Mouse (Mus musculus) gastrocnemius, postnatal 25 days (tissue): ENCODE results near the gene Myo7a. TPM values are rescaled to one million over a fixed set of nuclear protein-coding genes. Genes with fewer than 3 reads are reported as not detected.

Experiments used
- DNase-seq: peaks from one replicate; pipeline ENCODE4 v3.0.0; 2022
- total RNA-seq, 2 experiments: library from RNA; stranded (reverse); gene quantifications; 1 replicate in 1 of 2; 2 replicates in 1 of 2; pipeline ENCODE4 v1.2.3; 2021

Myo7a gene
- total RNA-seq, 2 experiments from 2014 or later: 2.8 to 3.5 TPM

DNA sequence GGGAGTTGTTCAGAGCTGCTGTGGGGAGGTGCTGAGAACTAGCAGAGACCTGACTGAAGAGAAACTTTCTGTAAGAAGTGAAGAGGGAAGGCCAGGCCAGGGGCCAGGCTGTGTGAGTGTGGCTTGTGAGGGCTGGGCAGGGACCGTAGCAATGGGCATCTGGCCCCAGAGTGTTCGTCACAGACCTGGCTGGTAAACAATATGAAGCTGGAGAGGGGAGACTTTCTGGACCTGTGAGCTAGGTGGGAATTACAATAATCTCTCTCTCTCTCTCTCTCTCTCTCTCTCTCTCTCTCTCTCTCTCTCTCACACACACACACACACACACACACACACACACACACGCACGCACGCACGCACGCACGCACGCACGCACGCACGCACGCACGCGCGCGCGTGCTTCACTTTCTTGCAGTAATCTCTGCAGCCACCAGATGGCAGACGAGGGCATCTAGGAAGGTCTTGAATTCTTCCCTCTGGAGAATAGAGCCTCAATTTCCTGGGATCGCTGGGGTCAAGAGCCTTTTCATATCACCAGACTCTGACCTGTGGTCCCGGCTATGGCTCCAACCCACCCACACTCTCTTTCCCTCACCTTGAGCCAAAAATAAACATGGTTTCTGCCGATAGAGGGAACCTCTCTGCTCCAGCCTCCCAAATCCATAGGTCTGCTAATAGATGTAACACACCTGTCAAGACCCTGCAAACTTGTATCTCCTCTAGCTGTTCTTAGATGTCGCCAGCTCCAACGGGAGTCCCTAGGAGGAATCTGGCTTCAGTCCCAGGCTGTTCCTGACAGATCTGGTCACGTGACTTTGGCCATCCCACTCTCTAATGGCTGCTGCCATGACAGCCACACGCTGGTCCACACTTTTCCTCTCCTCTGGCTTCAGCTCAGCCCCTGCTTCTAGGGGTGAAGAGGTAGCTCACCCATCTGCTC lies 16.1 kb downstream of the Myo7a start:
- peak; percentile 49 for DNase-seq

DNA sequence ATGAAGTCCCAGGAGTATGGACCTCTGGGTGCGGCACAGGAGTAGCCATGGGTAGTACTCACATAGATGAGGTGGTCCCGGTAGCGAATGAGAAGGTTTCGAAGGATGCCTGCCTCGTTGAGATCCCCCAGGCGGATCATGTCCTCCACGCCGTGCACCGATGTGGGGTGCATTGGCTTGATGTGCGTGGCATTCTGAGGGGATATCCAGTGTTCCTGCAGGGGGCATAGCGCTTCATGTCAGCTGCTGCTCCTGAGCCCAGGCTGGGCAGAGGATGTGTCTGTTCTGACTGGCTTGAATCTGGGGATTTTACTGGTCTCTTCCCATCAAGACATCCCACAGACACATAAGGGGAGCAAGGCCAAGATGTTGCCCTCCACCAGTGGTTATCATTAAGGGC lies 16.8 kb downstream of the Myo7a start:
- no peak for DNase-seq

DNA sequence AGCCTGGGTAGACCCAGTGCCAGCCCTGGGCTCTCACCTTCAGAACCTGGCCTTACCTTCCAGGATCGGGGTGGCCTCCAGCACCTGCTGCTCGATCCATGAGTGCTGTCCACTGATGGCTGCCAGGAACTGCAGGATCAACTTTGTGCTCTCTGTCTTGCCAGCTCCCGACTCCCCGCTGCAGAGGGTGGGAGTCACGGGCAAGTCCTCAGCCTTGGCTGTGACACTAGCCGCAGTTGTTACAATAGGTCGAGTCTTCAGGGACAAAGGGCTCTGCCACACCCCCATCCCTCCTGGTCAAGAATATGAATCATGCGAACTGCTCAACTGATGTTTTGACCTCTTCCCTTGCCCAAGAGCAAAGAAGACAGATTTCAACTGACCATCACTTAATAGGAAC lies 21.8 kb downstream of the Myo7a start:
- DNase-seq: no peak

- DNase-seq: no peak
These were observed 23.5 kb downstream of the Myo7a start for GRCm38 (mm10) chr7:98095852-98096251.

DNA sequence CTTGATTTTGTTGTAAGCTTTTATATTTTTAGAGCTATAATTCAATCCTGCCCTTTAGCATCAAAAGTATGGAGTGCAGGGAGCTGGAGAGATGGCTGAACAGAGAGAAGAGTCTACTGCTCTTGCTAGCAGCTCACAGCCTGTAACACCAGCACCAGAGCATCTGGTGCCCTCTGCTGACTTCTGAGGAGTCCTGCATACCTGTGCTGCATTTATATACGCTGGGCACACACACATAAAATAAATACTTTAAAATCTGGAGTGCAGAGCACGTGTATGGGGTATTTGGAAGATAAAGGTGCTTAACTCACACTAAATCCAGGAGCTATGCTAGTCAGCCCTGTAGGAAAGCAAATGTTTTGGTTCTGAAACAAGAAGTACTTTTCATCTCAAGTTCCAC lies 33.0 kb downstream of the Myo7a start:
- no peak for DNase-seq

- no peak for DNase-seq
These were observed 34.0 kb downstream of the Myo7a start for GRCm38 (mm10) chr7:98085314-98085713.

DNA sequence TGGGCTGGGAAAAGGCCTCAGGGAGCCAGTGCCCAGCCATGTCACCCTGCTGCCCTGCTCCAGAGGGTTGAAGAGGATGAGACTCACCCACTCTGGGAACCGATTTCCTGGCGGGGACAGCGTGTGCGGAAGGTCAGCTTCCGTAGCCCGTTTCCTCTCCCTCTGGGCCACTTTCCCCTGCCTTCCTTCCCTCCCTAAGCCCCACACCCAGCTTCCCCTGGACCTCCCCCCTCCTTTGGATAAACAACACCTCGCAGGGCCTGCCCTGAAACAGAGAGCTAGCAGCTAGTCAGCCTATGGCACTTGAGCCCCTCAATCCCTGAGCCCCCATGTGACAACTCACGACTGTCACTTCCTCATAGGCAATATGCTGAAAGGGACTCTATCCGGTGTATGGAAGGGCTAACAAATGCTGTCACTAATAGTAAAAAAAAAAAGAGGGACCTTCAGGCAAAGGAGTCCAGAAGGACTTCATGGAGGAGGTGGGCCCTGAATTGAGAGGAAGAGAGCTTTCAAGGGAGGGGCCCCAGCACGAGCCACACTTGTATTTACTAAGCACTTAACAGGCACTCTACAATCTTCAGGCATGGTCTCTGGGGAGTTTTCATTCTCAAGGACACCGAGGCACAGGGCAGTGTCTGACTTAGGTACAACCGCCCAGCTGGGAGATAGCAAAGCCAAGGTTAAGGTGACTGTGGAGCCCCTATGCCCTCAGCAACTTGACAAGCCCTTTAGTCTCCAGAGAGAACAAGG lies 34.6 kb downstream of the Myo7a start:
- DNase-seq: no peak

GRCm38 (mm10) chr7:98082376-98082775 lies 36.9 kb downstream of the Myo7a start:
- no peak for DNase-seq

GRCm38 (mm10) chr7:98077453-98077852 lies 41.9 kb downstream of the Myo7a start:
- DNase-seq: no peak

- peak; percentile 44 for DNase-seq
These were observed 47.7 kb downstream of the Myo7a start for GRCm38 (mm10) chr7:98071620-98072019.

DNA sequence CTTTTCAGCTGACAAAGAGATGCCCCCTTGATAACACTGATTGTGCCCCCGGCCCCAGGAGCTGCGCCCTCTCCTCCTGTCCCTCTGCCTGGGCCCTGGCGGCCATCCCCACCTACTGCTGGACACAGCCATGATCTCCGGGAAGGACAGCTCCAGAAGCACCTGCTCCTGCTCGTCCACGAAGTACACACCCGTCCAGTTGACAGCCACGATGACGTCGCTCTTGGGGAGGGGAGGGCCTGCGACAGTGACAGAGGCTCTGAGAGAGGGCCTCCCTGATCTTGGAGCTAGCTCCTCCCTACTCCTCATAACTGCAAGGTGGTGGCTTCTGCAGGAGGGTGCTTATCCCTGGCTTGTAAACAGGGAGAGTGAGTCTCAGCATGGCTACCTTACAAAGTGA lies 53.1 kb downstream of the Myo7a start:
- DNase-seq: no peak

GRCm38 (mm10) chr7:98054942-98055341 lies 64.4 kb downstream of the Myo7a start:
- no peak for DNase-seq

DNA sequence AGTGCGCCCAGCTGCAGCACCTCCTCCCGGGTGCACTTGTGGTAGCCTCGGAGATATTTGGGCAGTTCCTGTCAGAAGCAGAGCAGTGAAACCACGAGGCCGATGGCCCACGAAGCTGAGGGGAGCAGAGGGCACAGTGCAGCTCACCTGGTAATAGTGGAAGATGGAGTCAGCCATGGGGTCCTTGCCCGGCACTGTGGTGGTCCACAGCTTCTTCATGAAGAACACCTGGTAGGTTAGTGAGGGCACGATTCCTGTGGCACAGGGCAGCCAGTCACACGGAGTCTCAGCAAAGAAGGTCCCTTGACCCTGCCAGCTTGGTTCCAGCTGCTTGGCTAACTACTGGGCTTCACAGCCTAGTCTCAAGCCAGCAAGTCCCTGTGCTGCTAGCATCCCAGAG lies 64.9 kb downstream of the Myo7a start:
- no peak for DNase-seq

GRCm38 (mm10) chr7:98051980-98052379 lies 67.3 kb downstream of the Myo7a start:
- no peak for DNase-seq

DNA sequence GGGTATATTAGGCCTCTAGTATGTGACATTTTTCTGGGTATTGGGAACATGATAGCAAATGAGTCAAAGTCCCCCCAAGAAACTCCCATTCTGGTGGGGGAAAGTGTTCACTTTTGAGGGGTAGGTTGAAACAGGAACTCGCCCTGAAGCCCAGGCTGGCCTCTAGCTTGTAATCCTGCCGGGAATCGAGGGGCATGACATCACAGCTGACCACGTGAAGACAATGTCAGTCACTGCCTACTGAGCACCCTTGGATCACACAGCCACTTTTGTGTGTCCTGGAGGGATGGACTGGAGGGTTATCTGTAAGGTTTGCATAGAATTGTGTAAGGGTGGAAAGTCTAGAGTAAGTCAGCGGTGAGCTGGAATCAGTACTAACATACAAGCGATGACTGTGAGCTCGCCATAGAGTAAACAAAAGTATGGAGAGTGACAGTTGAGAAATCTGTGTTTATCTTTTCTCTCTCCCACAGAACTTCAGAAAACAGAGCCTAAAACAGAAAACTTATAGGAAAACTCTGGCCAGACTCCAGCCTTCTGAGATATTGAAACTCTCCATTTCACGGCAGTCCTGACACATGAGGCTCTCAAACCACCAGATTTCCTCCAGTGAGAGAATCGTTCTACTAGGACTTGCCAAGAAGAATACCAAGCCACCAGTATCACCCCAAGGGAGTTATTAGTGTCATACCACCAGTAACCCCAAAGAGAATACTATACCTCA lies 71.1 kb downstream of the Myo7a start:
- no peak for DNase-seq

GRCm38 (mm10) chr7:98002617-98003016 lies 116.7 kb downstream of the Myo7a start:
- DNase-seq: no peak

Other genes with a start within 250 kb of the Myo7a start
- gene Gdpd4, start 199.6 kb downstream of the Myo7a start, total RNA-seq: not detected
- under 1 TPM in 1 of 2 experiments, not detected in 1; 0.11 TPM for gene Omp, start 26.0 kb upstream of the Myo7a start, total RNA-seq
- gene Capn5, start 58.8 kb upstream of the Myo7a start, total RNA-seq: 1 to 10 TPM; 1.6 to 2.4 TPM
- gene B3gnt6, start 80.0 kb upstream of the Myo7a start, total RNA-seq: not detected
- gene Acer3, start 201.7 kb upstream of the Myo7a start, total RNA-seq: 1 to 10 TPM; 4.5 to 5.0 TPM
- 1 to 10 TPM; 1.3 to 1.6 TPM for gene Tsku, start 241.8 kb upstream of the Myo7a start, total RNA-seq